Mouse (Mus musculus) intestine, embryonic 15.5 days (tissue): Measurements from ENCODE around the gene Cygb. TPM values are rescaled to one million over a fixed set of nuclear protein-coding genes. Genes with fewer than 3 reads are reported as not detected.

Source experiments
- polyA plus RNA-seq: library from polyadenylated mRNA; unstranded; fragments of >200 nt; fragmentation: Nextera tagmentation; extraction: Ambion mirVana; gene quantifications from 2 replicates; pipeline ENCODE4 v1.2.1, GENCODE M21; 2015

Gene Cygb
- polyA plus RNA-seq, 1 experiment from 2014 or later, result 12.9 TPM

Other genes with a start within 250 kb of the Cygb start
- 16.4 and 18.2 TPM in 2 replicates for gene Rnf157, start 241.3 kb downstream of the Cygb start, polyA plus RNA-seq
- gene Ubald2, start 220.2 kb downstream of the Cygb start, polyA plus RNA-seq, result 48.8 and 50.7 TPM in 2 replicates
- gene Qrich2, start 188.1 kb downstream of the Cygb start, polyA plus RNA-seq, result 0.30 TPM in 1 of 2 replicates, not detected in the other
- gene Prpsap1, start 160.1 kb downstream of the Cygb start, polyA plus RNA-seq, result 210 and 225 TPM in 2 replicates
- 5.4 and 6.4 TPM in 2 replicates for gene Sphk1, start 123.4 kb downstream of the Cygb start, polyA plus RNA-seq
- 8.4 and 8.8 TPM in 2 replicates for gene Ube2o, start 72.9 kb downstream of the Cygb start, polyA plus RNA-seq
- gene Aanat, start 67.9 kb downstream of the Cygb start, polyA plus RNA-seq, result not detected in 2 replicates
- 8.4 and 8.9 TPM in 2 replicates for gene Rhbdf2, start 27.3 kb downstream of the Cygb start, polyA plus RNA-seq
- 1.0 and 1.3 TPM in 2 replicates for gene Prcd, start 779 bp downstream of the Cygb start, polyA plus RNA-seq
- not detected in 2 replicates for gene St6galnac1, start 121.2 kb upstream of the Cygb start, polyA plus RNA-seq
- gene Mxra7, start 173.7 kb upstream of the Cygb start, polyA plus RNA-seq, result 25.5 and 27.9 TPM in 2 replicates
- 62.0 and 63.7 TPM in 2 replicates for gene Mettl23, start 189.0 kb upstream of the Cygb start, polyA plus RNA-seq
- gene Jmjd6, start 189.1 kb upstream of the Cygb start, polyA plus RNA-seq, result 81.2 and 88.5 TPM in 2 replicates
- gene Mfsd11, start 198.1 kb upstream of the Cygb start, polyA plus RNA-seq, result 39.4 and 47.3 TPM in 2 replicates
- 723 and 765 TPM in 2 replicates for gene Srsf2, start 198.8 kb upstream of the Cygb start, polyA plus RNA-seq